Mouse (Mus musculus) olfactory bulb, adult 2 months (tissue): ENCODE data around the gene Gm3327. TPM values are rescaled to one million over a fixed set of nuclear protein-coding genes. Genes with fewer than 3 reads are reported as not detected.
"Not testable (repeated sequence)": the region's sequence is repeated elsewhere in the genome, so short reads cannot be mapped to it uniquely, and the experiment has no call there.

Source experiments
- H3K27ac ChIP-seq: fragments of 200-500 bp; 2 replicates; pipeline ENCODE4 v1.5.1; 2012; ENCODE audit warnings: low read depth, low read length; ENCODE audit not compliant: insufficient read depth
- H3K4me1 ChIP-seq: fragments of 200-500 bp; 2 replicates; pipeline ENCODE4 v1.6.1; 2012; ENCODE audit warnings: low read length; ENCODE audit not compliant: control insufficient read depth, insufficient read depth
- H3K4me3 ChIP-seq: fragments of 200-500 bp; 2 replicates; pipeline ENCODE4 v1.5.1; 2012; ENCODE audit warnings: mild to moderate bottlenecking, low read depth, low read length, moderate library complexity; ENCODE audit not compliant: insufficient read depth
- CTCF ChIP-seq: fragments of 200-500 bp; IDR thresholded peaks from 2 replicates; pipeline ENCODE4 v1.5.1; 2012; ENCODE audit warnings: low read depth, mild to moderate bottlenecking, low read length, moderate library complexity; ENCODE audit not compliant: insufficient read depth
- POLR2A ChIP-seq: fragments of 200-500 bp; IDR thresholded peaks from 2 replicates; pipeline ENCODE4 v1.6.1; 2012; ENCODE audit warnings: mild to moderate bottlenecking, low read depth, low read length, moderate library complexity; ENCODE audit not compliant: insufficient read depth
- WGBS: fragments of 180-500 bp; shearing (Covaris S2); methylation state at CpG from one replicate; pipeline ENCODE4 v1.1.7; 2018; 5-methylcytosine and 5-hydroxymethylcytosine counted together
- polyA plus RNA-seq: library from polyadenylated mRNA; stranded (reverse); fragments of >200 nt; gene quantifications from 2 replicates; pipeline ENCODE4 v1.2.4, GENCODE M21; 2012; ENCODE audit warnings: low replicate concordance; ENCODE audit not compliant: missing spikeins, insufficient read depth, insufficient read length

Gene Gm3327
- polyA plus RNA-seq = not detected in 2 replicates

DNA sequence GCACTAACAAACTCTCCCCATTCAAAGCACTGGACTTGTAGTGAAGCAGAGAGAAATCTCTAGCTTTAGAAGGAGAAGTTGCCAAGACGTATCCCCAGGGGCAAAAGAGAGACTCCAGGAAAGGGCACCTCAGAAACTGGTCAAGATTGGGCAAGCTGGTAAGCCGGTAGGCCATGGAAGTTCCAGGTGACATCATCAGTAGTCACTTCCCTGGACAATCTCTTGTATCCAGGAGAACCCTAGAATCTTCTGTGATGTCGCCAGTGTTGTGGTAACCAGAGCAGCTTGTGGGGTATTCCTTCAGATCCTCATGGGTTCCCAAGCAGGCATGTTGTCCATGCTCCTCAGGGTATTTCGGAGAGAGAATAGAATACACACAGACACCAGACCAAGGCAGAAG, at the start of gene Gm3327:
Gm3327 (plus strand) TSS at position 301 of the 400 bp plus-strand sequence.
- 81% methylated on average over 4 of the region's 4 CpGs for WGBS
- not testable (repeated sequence) for H3K4me1 ChIP-seq, H3K27ac ChIP-seq, H3K4me3 ChIP-seq

- not testable (repeated sequence) for H3K4me3 ChIP-seq, H3K27ac ChIP-seq, H3K4me1 ChIP-seq
- 77% methylated on average over 5 of the region's 5 CpGs for WGBS
These were observed 45.8 kb upstream of the Gm3327 start for GRCm38 (mm10) chr14:44077785-44078341.

DNA sequence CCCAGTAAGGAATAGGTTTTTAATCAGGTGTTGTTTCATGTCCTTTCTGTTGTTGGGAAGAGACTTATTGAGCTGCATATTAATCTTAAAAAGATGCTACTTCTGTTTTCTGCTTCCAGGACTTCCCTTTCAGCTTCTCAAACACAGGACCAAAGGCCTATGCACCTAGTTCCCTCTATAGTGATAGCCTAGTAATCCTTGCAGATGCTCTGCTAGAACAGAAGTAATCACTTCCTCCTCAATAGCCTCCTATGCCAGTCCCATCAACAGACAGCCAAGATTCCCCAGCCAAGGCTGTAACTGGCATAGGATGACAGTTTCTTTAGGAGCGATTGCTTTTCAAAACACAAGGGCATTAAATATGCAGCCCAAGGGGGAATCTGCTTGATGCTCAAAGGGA, 37.1 kb upstream of the Gm3327 start:
- not testable (repeated sequence) for H3K4me1 ChIP-seq, H3K27ac ChIP-seq, H3K4me3 ChIP-seq
- WGBS = 91% methylated on average over 1 of the region's 1 CpGs

GRCm38 (mm10) chr14:44087535-44087934, 36.1 kb upstream of the Gm3327 start:
- H3K27ac ChIP-seq, H3K4me1 ChIP-seq, H3K4me3 ChIP-seq: not testable (repeated sequence)
- 66% methylated on average over 2 of the region's 2 CpGs for WGBS

DNA sequence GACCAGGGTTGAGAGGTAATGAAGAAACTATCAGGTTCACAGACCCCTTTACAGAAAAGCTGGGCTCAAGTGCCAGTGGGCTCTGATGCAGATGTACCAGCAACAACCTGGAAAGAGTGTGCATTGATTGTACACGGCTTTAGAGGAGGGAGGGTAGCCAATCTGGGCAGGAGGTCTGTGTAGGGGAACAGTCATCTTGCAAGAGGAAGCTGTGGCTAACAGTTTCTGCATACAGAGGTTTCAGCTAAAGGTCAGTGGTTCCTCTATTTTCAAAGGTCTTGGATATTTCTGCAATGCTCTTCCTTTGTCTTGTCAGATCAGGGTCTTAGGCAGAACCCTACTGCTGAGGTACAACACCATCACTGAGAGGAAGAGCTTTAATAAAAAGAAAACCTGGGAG, 32.1 kb upstream of the Gm3327 start:
- not testable (repeated sequence) for H3K4me1 ChIP-seq, H3K27ac ChIP-seq, H3K4me3 ChIP-seq
- WGBS = 50% methylated on average over 1 of the region's 1 CpGs

GRCm38 (mm10) chr14:44094445-44094844, 29.2 kb upstream of the Gm3327 start:
- H3K4me1 ChIP-seq, H3K27ac ChIP-seq, H3K4me3 ChIP-seq: not testable (repeated sequence)
- WGBS = 67% methylated on average over 5 of the region's 5 CpGs

GRCm38 (mm10) chr14:44100030-44100429, 23.6 kb upstream of the Gm3327 start:
- not testable (repeated sequence) for H3K27ac ChIP-seq, H3K4me1 ChIP-seq, H3K4me3 ChIP-seq
- no CpG with 5 or more reads among the region's 1 CpGs for WGBS

DNA sequence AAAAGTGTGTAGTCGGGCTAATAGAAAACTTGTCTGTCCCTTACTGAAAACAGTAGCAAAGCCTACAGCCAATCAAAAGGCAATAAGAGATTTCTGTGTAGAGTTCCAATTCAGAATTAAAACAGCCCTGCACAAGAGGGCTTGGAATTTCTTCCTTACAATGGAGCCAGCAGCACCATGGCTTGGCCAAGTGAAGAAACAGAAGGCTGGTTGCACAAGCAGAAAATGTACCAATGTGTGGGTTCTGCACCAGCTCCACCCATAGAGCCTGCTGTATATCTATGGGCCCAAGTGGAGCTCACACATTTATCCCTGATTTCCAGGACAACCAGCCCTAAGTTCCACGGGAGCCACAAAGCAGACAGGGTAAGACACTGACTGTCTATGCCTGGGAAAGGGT, 21.3 kb upstream of the Gm3327 start, which contains the start of gene Ear2:
Ear2 (plus strand) TSS at position 301 of the 400 bp plus-strand sequence.
- not testable (repeated sequence) for H3K27ac ChIP-seq, H3K4me3 ChIP-seq, H3K4me1 ChIP-seq
- WGBS = 78% methylated on average over 2 of the region's 2 CpGs

DNA sequence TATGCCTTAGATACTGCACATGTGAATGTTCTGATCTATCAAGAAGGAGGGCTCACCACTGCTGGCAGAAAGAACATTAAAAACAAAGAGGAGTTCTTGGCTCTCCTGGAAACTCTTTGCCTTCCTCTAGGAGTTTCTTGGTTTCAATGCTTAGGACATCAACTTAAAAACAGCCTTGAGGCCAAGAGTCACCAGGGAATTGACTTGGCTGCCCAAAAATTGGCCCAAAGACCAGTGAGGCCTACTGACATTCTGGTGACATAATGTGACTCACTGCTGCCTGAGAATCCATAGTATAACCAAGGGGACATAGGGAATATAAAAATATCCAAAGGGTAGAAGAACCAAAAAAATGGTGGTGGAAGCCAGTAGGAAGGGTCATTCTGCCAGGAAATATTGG, 12.7 kb upstream of the Gm3327 start:
- no peaks in the 10 kb centered on the region for H3K4me1 ChIP-seq
- no peak overlapping the region for H3K27ac ChIP-seq
- no peak for TF ChIP-seq CTCF
- no peak for TF ChIP-seq POLR2A
- no peak overlapping the region for H3K4me3 ChIP-seq

Other genes with a start within 250 kb of the Gm3327 start
- gene Ear1, start 248.3 kb upstream of the Gm3327 start, polyA plus RNA-seq = not detected in 2 replicates
- gene Ear10, start 200.3 kb upstream of the Gm3327 start, polyA plus RNA-seq = not detected in 2 replicates
- not detected in 2 replicates for gene Gm8113, start 198.5 kb upstream of the Gm3327 start, polyA plus RNA-seq
- gene Ang5, start 166.8 kb upstream of the Gm3327 start, polyA plus RNA-seq = not detected in 2 replicates
- gene Ang6, start 121.6 kb upstream of the Gm3327 start, polyA plus RNA-seq = not detected in 2 replicates
- gene Ear2, start 21.2 kb upstream of the Gm3327 start, polyA plus RNA-seq = not detected in 2 replicates
- not detected in 2 replicates for gene Gm8212, start 73.8 kb downstream of the Gm3327 start, polyA plus RNA-seq
- gene 4930503E14Rik, start 89.4 kb downstream of the Gm3327 start, polyA plus RNA-seq = not detected in 2 replicates
- not detected in 2 replicates for gene Gm8220, start 161.7 kb downstream of the Gm3327 start, polyA plus RNA-seq
- not detected in 2 replicates for gene Gm5930, start 214.7 kb downstream of the Gm3327 start, polyA plus RNA-seq
- gene Gm8229, start 241.5 kb downstream of the Gm3327 start, polyA plus RNA-seq = not detected in 2 replicates